Mouse (Mus musculus): ENCODE results near the gene Scyl1.

DNA sequence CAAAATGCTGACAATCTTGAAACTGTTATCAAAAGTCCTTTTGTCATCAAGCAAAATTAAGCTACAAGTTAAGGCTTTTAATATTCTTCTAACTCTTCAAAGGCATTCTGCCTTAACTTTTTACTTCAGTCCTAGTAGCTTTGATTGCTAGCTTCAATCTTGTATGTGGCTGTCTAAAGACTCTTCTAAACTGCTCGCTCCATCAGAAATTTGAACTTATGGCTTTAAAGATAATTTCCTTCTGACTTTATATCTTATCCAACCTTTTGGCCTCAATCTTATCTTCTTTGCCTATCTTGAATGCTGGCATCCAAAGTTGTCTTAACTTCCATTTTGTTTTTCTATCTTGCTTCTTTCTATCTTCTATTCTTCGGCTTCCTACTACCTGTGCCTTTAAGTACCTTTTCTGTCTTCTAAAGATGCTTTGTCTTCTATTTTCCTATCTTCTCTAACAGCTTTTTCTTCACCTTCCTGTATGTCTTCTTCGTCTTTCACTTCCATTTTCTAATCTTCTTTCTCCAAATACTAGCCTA is 30.3 kb upstream of the Scyl1 start:
- TF ChIP-seq CTCF (IDR thresholded peaks at IDR 0.05) (no peak), POLR2A (IDR thresholded peaks at IDR 0.05; ENCODE audit: insufficient read depth, low read depth, low read length) (no peak), EP300 (IDR thresholded peaks at IDR 0.05; ENCODE audit: insufficient read depth, low read depth, low read length) (no peak)
